Mouse (Mus musculus) forebrain, embryonic 16.5 days (tissue): Measurements from ENCODE around the gene Lrrn3. TPM values are rescaled to one million over a fixed set of nuclear protein-coding genes. Genes with fewer than 3 reads are reported as not detected.

Source experiments
- ATAC-seq: fragments of 200-750 bp; cut with Nextera tagmentation; 2 replicates; pipeline ENCODE4 v1.8.0; 2017; ENCODE audit warnings: mild to moderate bottlenecking, moderate library complexity
- H3K27ac ChIP-seq: fragments of 300-500 bp; sonication (generic); 2 replicates; pipeline ENCODE4 v1.5.1; 2014; ENCODE audit warnings: low read length, control low read depth
- H3K27me3 ChIP-seq: fragments of 300-500 bp; sonication (generic); replicated peaks from 2 replicates; pipeline ENCODE4 v1.6.1; 2014; ENCODE audit warnings: low read length; ENCODE audit not compliant: control insufficient read depth, insufficient read depth
- H3K36me3 ChIP-seq: fragments of 300-500 bp; sonication (generic); 2 replicates; pipeline ENCODE4 v1.6.1; 2014; ENCODE audit not compliant: control insufficient read depth, insufficient read depth
- H3K4me1 ChIP-seq: fragments of 300-500 bp; sonication (generic); replicated peaks from 2 replicates; pipeline ENCODE4 v1.6.1; 2014; ENCODE audit warnings: low read length; ENCODE audit not compliant: control insufficient read depth, insufficient read depth
- H3K4me2 ChIP-seq: fragments of 300-500 bp; sonication (generic); 2 replicates; pipeline ENCODE4 v1.6.1; 2014; ENCODE audit warnings: mild to moderate bottlenecking, low read length, control low read depth
- H3K4me3 ChIP-seq: fragments of 300-500 bp; sonication (generic); replicated peaks from 2 replicates; pipeline ENCODE4 v1.5.1; 2014; ENCODE audit warnings: mild to moderate bottlenecking, low read length, control low read depth
- H3K9ac ChIP-seq: fragments of 300-500 bp; sonication (generic); replicated peaks from 2 replicates; pipeline ENCODE4 v1.6.1; 2014; ENCODE audit warnings: low read depth, low read length, control low read depth
- H3K9me3 ChIP-seq: fragments of 300-500 bp; sonication (generic); 2 replicates; pipeline ENCODE4 v1.6.1; 2016; ENCODE audit warnings: low read length; ENCODE audit not compliant: control insufficient read depth
- WGBS: fragments of 180-500 bp; shearing (Covaris S2); extraction: QIAGEN DNeasy Blood & Tissue Kit; methylation state at CpG from one replicate; pipeline ENCODE4 v1.1.7; 2014; 5-methylcytosine and 5-hydroxymethylcytosine counted together
- polyA plus RNA-seq: library from polyadenylated mRNA; unstranded; fragments of >200 nt; fragmentation: Nextera tagmentation; extraction: Ambion mirVana; gene quantifications from 2 replicates; pipeline ENCODE4 v1.2.1, GENCODE M21; 2015

Gene Lrrn3
- polyA plus RNA-seq, 1 experiment from 2014 or later: 87.2 TPM

- Histone ChIP-seq H3K9me3 (no peaks in the 10 kb centered on the region), H3K4me2 (no peak overlapping the region), H3K27ac (no peak overlapping the region), H3K4me3 (no peak overlapping the region), H3K36me3 (no peaks in the 10 kb centered on the region), H3K4me1 (peaks cover 9% of the 10 kb centered on the region), H3K27me3 (no peaks in the 10 kb centered on the region), H3K9ac (no peak overlapping the region)
- ATAC-seq: peak; percentile 58; the same call in 1 of the 2 replicates
- 54% methylated on average over 3 of the region's 3 CpGs for WGBS
Observed at GRCm38 (mm10) chr12:41468374-41468991, 17.7 kb downstream of the Lrrn3 start.

- no peaks in the 10 kb centered on the region for H3K4me1 ChIP-seq
- H3K9me3 ChIP-seq: no peaks in the 10 kb centered on the region
- no peak overlapping the region for H3K9ac ChIP-seq
- H3K4me2 ChIP-seq: no peak overlapping the region
- H3K36me3 ChIP-seq: no peaks in the 10 kb centered on the region
- no peaks in the 10 kb centered on the region for H3K27me3 ChIP-seq
- no peak for ATAC-seq
- H3K27ac ChIP-seq: no peak overlapping the region
- no peak overlapping the region for H3K4me3 ChIP-seq
- WGBS: 47% methylated on average over 4 of the region's 4 CpGs
Observed at GRCm38 (mm10) chr12:41438446-41438845, 47.8 kb downstream of the Lrrn3 start.

GRCm38 (mm10) chr12:41436206-41436985 lies 49.8 kb downstream of the Lrrn3 start:
- no peak for ATAC-seq
- H3K4me2 ChIP-seq: no peak overlapping the region
- H3K4me3 ChIP-seq: no peak overlapping the region
- no peak overlapping the region for H3K27ac ChIP-seq
- H3K36me3 ChIP-seq: no peaks in the 10 kb centered on the region
- no peaks in the 10 kb centered on the region for H3K9me3 ChIP-seq
- no peak overlapping the region for H3K9ac ChIP-seq
- no peaks in the 10 kb centered on the region for H3K4me1 ChIP-seq
- 71% methylated on average over 5 of the region's 5 CpGs for WGBS
- no peaks in the 10 kb centered on the region for H3K27me3 ChIP-seq

GRCm38 (mm10) chr12:41428806-41429205 lies 57.4 kb downstream of the Lrrn3 start:
- Histone ChIP-seq H3K4me3 (no peak overlapping the region), H3K9me3 (no peaks in the 10 kb centered on the region), H3K27ac (no peak overlapping the region), H3K9ac (no peak overlapping the region), H3K4me2 (no peak overlapping the region), H3K4me1 (no peaks in the 10 kb centered on the region), H3K36me3 (no peaks in the 10 kb centered on the region), H3K27me3 (no peaks in the 10 kb centered on the region)
- ATAC-seq: no peak

- WGBS: 30% methylated on average over 5 of the region's 5 CpGs
- Histone ChIP-seq H3K27ac (no peak overlapping the region), H3K27me3 (no peaks in the 10 kb centered on the region), H3K4me2 (no peak overlapping the region), H3K9me3 (no peaks in the 10 kb centered on the region), H3K9ac (no peak overlapping the region), H3K4me3 (no peak overlapping the region), H3K36me3 (no peaks in the 10 kb centered on the region), H3K4me1 (no peaks in the 10 kb centered on the region)
- peak; percentile 58; the same call in 1 of the 2 replicates for ATAC-seq
Observed at GRCm38 (mm10) chr12:41427464-41427863, 58.8 kb downstream of the Lrrn3 start.

GRCm38 (mm10) chr12:41425101-41425679 lies 61.0 kb downstream of the Lrrn3 start:
- H3K27ac ChIP-seq: no peak overlapping the region
- no peak for ATAC-seq
- no peak overlapping the region for H3K9ac ChIP-seq
- H3K4me2 ChIP-seq: no peak overlapping the region
- H3K36me3 ChIP-seq: no peaks in the 10 kb centered on the region
- H3K4me1 ChIP-seq: no peaks in the 10 kb centered on the region
- no peaks in the 10 kb centered on the region for H3K9me3 ChIP-seq
- 30% methylated on average over 9 of the region's 9 CpGs for whole genome bisulfite sequencing
- no peaks in the 10 kb centered on the region for H3K27me3 ChIP-seq
- H3K4me3 ChIP-seq: no peak overlapping the region

- H3K4me2 ChIP-seq: no peak overlapping the region
- H3K36me3 ChIP-seq: no peaks in the 10 kb centered on the region
- no peaks in the 10 kb centered on the region for H3K9me3 ChIP-seq
- peak; percentile 75 for ATAC-seq
- H3K27me3 ChIP-seq: no peaks in the 10 kb centered on the region
- no peak overlapping the region for H3K27ac ChIP-seq
- 40% methylated on average over 4 of the region's 4 CpGs for WGBS
- H3K4me1 ChIP-seq: 0 out of 2 replicates have a peak, but pooled peaks cover 4% of the 10 kb centered on the region
- H3K4me3 ChIP-seq: no peak overlapping the region
- no peak overlapping the region for H3K9ac ChIP-seq
Observed at GRCm38 (mm10) chr12:41417961-41418360, 68.3 kb downstream of the Lrrn3 start.

GRCm38 (mm10) chr12:41417099-41417498 lies 69.1 kb downstream of the Lrrn3 start:
- H3K4me3 ChIP-seq: no peak overlapping the region
- H3K27me3 ChIP-seq: no peaks in the 10 kb centered on the region
- WGBS: 62% methylated on average over 3 of the region's 3 CpGs
- H3K9ac ChIP-seq: no peak overlapping the region
- H3K36me3 ChIP-seq: no peaks in the 10 kb centered on the region
- no peak overlapping the region for H3K4me2 ChIP-seq
- H3K9me3 ChIP-seq: no peaks in the 10 kb centered on the region
- H3K4me1 ChIP-seq: 0 out of 2 replicates have a peak, but pooled peaks cover 4% of the 10 kb centered on the region
- H3K27ac ChIP-seq: no peak overlapping the region
- ATAC-seq: no peak

GRCm38 (mm10) chr12:41416635-41417034 lies 69.6 kb downstream of the Lrrn3 start:
- Histone ChIP-seq H3K9ac (no peak overlapping the region), H3K4me1 (0 out of 2 replicates have a peak, but pooled peaks cover 4% of the 10 kb centered on the region), H3K27ac (no peak overlapping the region), H3K4me2 (no peak overlapping the region), H3K27me3 (no peaks in the 10 kb centered on the region), H3K4me3 (no peak overlapping the region), H3K36me3 (no peaks in the 10 kb centered on the region), H3K9me3 (no peaks in the 10 kb centered on the region)
- no peak for ATAC-seq
